Mouse (Mus musculus) heart, adult 2 months (tissue): ENCODE data around the gene Sec61a2.

Experiments used
- CTCF ChIP-seq: fragments of 200-600 bp; IDR thresholded peaks from 2 replicates; pipeline ENCODE4 v1.8.1; 2022; ENCODE audit warnings: antibody characterized with exemption, mild to moderate bottlenecking, moderate library complexity
- EP300 ChIP-seq: fragments of 200-500 bp; IDR thresholded peaks from 2 replicates; pipeline ENCODE4 v1.6.1; 2011; ENCODE audit warnings: low read depth, low read length, control low read depth; ENCODE audit not compliant: insufficient read depth
- POLR2A ChIP-seq: fragments of 200-500 bp; IDR thresholded peaks from 2 replicates; pipeline ENCODE4 v1.6.1; 2011; ENCODE audit warnings: mild to moderate bottlenecking, low read depth, low read length, control low read depth; ENCODE audit not compliant: insufficient read depth

- TF ChIP-seq POLR2A = no peak
- no peak for TF ChIP-seq CTCF
- no peak for TF ChIP-seq EP300
Observed at GRCm38 (mm10) chr2:5923786-5924185, 28.6 kb upstream of the Sec61a2 start.
